Mouse (Mus musculus): ENCODE data around the gene Cog2.

Cog2 gene

GRCm38 (mm10) chr8:124520249-124521080, at the start of gene Cog2:
Gene Cog2, plus strand, starts transcription at chr8:124520767.
- DNase-seq, result peak; percentile 99

DNA sequence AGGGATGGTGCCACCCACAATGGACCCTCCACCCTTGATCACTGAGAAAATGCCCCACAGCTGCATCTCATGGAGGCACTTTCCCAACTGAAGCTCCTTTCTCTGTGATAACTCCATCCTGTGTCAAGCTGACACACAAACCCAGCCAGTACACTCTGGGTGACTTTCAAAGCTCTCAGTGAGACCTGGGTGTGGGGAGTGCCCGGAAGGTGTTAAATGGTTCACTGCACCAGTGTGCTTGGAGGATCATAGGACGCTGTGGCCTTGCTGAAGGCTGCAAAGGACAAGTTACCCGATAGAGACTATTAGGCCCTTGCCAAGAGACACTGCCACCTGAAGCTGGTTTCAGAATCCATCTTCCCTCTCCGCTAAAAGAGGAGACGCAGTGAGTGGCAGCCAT, 44.9 kb upstream of the Cog2 start:
- DNase-seq, result no peak

GRCm38 (mm10) chr8:124476701-124477100, 43.9 kb upstream of the Cog2 start:
- no peak for DNase-seq

- DNase-seq, result no peak
Measured at GRCm38 (mm10) chr8:124479251-124479650, 41.3 kb upstream of the Cog2 start.

DNA sequence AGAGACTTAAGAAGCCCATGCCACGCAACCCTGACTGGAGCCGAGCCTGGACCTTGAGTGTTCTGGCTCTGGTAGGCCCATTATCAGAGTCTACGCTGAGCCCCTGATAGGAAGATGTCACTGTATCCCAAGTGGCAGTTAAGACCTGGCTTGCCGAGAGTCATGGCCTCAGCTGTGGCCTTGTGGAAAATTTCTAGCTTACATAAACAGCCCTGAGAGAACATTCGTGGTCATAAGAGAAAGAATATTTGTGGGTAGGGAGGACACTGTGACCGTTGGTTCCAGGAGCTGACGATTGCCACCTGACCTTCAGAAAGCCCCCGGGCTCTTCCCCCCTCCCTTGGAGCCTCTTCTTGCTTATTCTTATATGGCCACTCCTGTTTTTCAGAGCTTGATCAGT, 40.2 kb upstream of the Cog2 start:
- no peak for DNase-seq

DNA sequence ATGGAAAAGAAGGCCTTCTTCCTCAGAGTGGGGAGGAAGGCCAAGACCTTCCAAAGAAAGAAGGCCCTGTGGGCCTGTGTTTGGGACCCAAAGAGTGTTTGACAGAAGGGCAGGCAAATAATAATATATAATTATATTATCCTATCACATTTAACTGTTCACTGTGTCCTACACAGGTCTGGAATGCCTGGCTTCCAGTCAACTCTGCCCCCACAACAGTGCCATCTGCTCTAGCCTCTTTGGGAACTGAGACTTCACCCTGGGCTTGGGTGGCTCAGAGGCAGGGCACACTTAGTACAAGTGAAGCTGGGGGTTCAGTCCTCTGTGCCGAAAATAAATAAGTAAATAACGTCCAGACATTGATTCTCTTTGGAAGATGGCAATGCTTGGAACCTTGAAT, 37.8 kb upstream of the Cog2 start:
- no peak for DNase-seq

GRCm38 (mm10) chr8:124483356-124484115, 37.0 kb upstream of the Cog2 start:
- DNase-seq, result no peak

DNA sequence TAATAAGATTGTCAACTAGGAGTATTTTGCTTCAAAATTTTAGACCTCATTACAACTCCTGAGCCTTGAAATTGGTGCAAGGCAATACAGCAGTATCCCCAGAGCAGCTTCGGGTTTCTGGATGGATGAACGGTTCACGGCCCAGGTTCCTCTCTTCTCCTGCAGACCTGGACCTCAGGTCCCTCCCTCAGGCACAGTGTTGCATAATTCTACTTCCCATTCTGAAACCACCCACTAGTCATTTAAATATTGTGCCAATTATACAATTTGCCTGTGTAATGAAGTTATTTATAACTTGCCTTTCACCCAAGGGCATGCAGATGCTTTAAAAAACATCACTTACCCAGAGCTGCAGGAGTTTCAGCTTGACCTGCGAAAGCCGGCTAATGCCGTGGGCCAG, 31.3 kb upstream of the Cog2 start:
- no peak for DNase-seq

DNA sequence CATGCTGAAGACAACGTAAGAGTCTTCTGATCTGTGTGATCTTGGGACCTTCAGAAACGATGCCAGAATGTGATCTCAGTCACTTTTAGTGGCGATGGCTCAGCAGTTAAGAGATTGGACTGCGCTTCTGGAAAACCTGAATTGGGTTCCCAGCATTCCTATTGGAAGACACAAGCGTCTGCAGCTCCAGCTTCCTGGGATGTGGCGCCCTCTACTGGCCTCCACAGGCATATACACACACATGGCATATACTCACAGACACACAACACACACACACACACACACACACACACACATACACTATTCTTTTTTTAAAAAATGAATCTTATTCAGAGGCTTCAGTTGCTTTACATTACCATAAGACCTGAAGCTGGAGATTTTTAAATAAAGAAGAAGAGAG, 30.8 kb upstream of the Cog2 start:
- DNase-seq, result no peak

DNA sequence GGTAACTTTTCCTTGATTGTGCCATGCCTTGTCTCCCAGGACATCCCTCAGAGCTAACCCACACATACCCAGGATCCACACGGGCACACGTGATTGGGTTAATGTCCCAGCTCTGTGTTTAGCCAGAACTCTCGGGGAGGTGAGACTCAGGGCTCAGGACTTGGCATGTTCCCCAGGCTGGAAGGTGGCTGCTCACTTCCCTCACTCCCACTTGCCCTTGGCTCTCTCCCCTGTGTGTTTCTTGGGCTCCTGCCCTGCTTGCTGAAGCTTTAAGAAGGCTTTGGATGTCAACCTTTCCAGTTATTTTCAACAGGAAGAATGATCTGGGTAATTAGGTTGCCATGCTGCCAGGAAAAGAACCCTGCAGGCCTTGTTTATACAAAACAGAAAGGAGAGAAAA, 26.2 kb upstream of the Cog2 start:
- DNase-seq, result no peak

- DNase-seq, result no peak
Measured at GRCm38 (mm10) chr8:124494955-124495354, 25.6 kb upstream of the Cog2 start.

GRCm38 (mm10) chr8:124495676-124496075, 24.9 kb upstream of the Cog2 start:
- no peak for DNase-seq

GRCm38 (mm10) chr8:124496266-124496665, 24.3 kb upstream of the Cog2 start:
- no peak for DNase-seq

GRCm38 (mm10) chr8:124496871-124497270, 23.7 kb upstream of the Cog2 start:
- no peak for DNase-seq

DNA sequence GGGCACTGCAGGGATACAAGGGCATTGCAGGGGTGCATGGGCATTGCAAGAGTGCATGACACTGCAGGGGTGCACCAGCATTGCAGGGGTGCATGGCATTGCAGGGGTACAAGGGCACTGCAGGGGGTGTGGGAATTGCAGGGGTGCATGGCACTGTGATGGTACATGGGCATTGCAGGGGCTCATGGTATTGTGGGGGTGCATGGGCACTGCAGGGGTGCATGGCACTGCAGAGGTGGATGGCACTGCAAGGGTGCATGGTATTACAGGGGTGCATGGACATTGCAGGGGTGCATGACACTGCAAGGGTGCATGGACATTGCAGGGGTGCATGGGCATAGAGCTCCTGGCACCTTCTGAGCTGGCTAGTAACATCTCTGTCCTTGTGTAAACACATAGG, 22.2 kb upstream of the Cog2 start:
- no peak for DNase-seq

DNA sequence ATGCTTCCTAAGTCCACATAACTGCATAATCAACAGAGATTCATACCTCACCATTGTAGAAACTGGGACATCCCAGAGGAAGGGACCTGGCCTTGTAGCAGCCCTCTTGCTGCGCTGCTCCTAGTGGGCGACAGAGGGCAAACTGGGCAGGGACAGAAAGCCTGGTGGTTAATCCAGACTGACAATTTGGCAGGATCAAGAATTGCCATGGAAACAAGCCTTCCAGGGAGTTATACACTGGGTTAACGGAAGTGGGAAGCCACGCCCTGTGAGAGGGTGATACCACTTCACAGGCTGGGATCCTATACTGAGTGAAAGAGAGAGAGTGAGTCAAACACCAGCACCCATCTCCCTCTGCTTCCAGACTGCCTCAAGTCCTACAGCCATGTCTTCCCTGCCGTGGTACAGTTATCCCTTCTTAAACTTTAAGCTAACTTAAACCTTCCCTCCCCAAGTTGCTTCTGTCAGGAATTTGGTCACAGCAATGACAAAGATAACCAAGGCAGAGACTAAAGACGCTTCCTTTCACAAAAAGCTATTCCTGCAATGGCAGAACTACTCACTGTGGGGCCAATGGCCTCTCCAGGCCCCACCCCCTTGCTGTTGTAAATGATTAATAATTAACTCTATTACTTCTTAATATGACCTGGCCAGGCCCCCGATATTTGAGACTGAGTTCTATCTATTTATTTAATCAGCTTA, 21.2 kb upstream of the Cog2 start:
- no peak for DNase-seq

- no peak for DNase-seq
Measured at GRCm38 (mm10) chr8:124499938-124500239, 20.7 kb upstream of the Cog2 start.

DNA sequence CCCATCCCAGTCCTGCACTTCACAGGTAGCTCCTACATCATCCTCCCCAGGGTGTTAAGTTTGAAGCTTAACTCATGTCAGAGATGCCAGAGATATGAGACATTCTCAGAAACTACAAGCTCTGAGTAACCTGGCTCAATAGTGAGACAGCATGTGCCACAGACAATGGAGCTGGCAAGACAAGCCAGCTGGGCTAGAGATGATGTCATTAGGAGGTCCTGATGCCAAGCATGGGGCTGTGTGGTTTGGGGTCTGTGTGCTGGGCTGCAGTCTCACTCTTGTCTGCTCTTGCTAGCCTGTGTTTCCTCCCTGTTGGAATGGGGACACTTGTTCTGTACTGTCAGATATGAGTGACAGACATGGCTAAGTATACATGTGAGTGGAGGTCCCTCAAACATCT, 14.9 kb upstream of the Cog2 start:
- DNase-seq, result no peak

DNA sequence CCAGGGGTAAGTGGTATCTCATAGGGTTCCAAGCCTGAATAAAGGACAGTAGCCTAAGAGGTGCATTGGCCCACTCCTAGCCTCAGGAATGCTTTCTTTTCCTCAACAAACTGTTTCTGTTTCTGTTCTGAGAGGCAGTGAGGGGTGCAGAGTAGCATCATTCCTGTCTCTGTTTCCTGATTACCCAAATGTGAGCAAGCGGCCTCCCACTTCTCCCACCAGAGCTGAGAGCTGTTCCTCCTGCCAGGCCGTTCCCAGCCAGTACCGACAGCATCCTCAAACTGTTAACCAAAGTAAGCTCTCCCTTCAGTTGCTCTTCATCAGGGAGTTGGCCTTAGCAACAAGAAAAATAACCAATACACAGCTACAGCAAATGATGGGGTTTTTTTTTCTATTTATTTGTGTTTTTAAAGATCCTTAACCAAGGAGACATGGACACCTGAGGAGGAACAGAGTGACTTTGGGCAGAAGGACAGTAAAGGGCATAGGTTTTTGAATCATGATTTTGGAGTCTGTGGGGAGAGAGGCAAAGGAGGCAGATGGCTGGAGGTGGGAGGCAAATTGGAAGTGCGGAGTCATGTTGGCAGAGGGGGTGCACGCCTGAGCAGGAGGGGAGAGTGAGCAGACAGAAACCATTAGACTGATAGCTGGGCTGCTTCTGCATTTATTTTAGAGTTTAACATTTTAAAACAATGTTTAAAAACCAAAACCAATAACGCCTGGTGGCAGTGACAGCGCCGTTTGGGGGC, 12.8 kb upstream of the Cog2 start:
- no peak for DNase-seq

- DNase-seq, result no peak
Measured at GRCm38 (mm10) chr8:124508321-124508695, 12.3 kb upstream of the Cog2 start.

DNA sequence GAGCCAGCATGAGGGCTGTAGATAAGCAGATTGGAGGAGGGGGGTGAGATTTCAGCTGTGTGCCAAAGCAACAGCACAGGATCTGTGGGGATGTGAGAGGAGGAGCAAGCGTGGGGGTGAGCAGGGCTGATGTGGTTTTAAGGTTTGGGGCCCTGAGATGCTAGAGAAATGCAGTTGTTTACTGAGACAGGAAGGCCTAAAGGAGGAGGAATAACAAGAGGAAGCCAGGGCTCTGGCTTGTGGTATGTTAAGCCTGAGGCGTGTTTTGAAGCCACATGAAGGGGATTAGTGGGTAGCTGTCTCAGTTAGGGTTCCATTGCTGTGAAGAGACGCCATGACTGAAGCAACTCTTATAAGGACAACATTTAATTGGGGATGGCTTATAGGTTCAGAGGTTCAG, 11.4 kb upstream of the Cog2 start:
- DNase-seq, result no peak

DNA sequence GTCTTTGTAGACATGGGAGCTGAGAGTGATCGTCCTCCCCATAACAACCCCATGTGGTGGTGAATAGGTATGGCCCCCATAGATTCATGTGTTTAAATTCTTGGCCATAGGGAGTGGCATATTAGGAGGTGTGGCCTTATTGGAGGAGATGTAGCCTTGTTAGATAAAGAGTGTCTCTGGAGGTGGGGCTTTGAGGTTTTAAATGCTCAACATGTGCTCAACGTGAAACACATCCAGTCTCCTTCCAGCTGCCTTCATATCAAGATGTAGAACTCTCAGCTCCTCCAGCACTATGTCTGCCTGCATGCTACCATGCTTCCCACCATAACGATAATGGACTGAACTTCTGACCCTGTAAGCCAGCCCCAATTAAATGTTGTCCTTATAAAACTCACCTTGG, 4.5 kb upstream of the Cog2 start:
- DNase-seq, result no peak

GRCm38 (mm10) chr8:124516525-124516924, 4.0 kb upstream of the Cog2 start:
- DNase-seq, result no peak
